Mouse (Mus musculus): Measurements from ENCODE around the gene Fam172a.

- TF ChIP-seq POLR2A (IDR thresholded peaks at IDR 0.05; ENCODE audit: extremely low read depth, insufficient read depth, low read length): no peak
- TF ChIP-seq CTCF (IDR thresholded peaks at IDR 0.05; ENCODE audit: low read depth, low read length): no peak
These were observed 478.4 kb downstream of the Fam172a start for GRCm38 (mm10) chr13:78180261-78180660.

Data from liver, adult 2 months (tissue).